Mouse (Mus musculus) midbrain, embryonic 12.5 days (tissue): ENCODE results near the gene Epb41l3. TPM values are rescaled to one million over a fixed set of nuclear protein-coding genes. Genes with fewer than 3 reads are reported as not detected.

Experiments used
- ATAC-seq: fragments of 200-750 bp; cut with Nextera tagmentation; 2 replicates; pipeline ENCODE4 v1.8.0; 2017; ENCODE audit warnings: low read depth, moderate TSS enrichment, moderate library complexity; ENCODE audit not compliant: low FRiP score
- H3K27ac ChIP-seq: fragments of 300-500 bp; sonication (generic); replicated peaks from 2 replicates; pipeline ENCODE4 v1.5.1; 2016; ENCODE audit warnings: mild to moderate bottlenecking
- H3K27me3 ChIP-seq: fragments of 300-500 bp; sonication (generic); 2 replicates; pipeline ENCODE4 v1.6.1; 2016; ENCODE audit warnings: mild to moderate bottlenecking
- H3K36me3 ChIP-seq: fragments of 300-500 bp; sonication (generic); 2 replicates; pipeline ENCODE4 v1.6.1; 2016
- H3K4me1 ChIP-seq: fragments of 300-500 bp; sonication (generic); 2 replicates; pipeline ENCODE4 v1.6.1; 2016
- H3K4me2 ChIP-seq: fragments of 300-500 bp; sonication (generic); replicated peaks from 2 replicates; pipeline ENCODE4 v1.6.1; 2016; ENCODE audit warnings: mild to moderate bottlenecking, moderate library complexity
- H3K4me3 ChIP-seq: fragments of 300-500 bp; sonication (generic); 2 replicates; pipeline ENCODE4 v1.5.1; 2016; ENCODE audit warnings: mild to moderate bottlenecking
- H3K9ac ChIP-seq: fragments of 300-500 bp; sonication (generic); replicated peaks from 2 replicates; pipeline ENCODE4 v1.6.1; 2016; ENCODE audit warnings: mild to moderate bottlenecking, moderate library complexity
- H3K9me3 ChIP-seq: fragments of 300-500 bp; sonication (generic); 2 replicates; pipeline ENCODE4 v1.6.1; 2016; ENCODE audit warnings: mild to moderate bottlenecking
- WGBS: fragments of 180-500 bp; shearing (Covaris S2); methylation state at CpG from one replicate; pipeline ENCODE4 v1.1.7; 2016; 5-methylcytosine and 5-hydroxymethylcytosine counted together
- polyA plus RNA-seq: library from polyadenylated mRNA; unstranded; fragments of >200 nt; fragmentation: Nextera tagmentation; extraction: Ambion mirVana; gene quantifications from 2 replicates; pipeline ENCODE4 v1.2.1, GENCODE M21; 2016

Gene Epb41l3
- polyA plus RNA-seq, 1 experiment from 2014 or later, result 78.0 TPM

DNA sequence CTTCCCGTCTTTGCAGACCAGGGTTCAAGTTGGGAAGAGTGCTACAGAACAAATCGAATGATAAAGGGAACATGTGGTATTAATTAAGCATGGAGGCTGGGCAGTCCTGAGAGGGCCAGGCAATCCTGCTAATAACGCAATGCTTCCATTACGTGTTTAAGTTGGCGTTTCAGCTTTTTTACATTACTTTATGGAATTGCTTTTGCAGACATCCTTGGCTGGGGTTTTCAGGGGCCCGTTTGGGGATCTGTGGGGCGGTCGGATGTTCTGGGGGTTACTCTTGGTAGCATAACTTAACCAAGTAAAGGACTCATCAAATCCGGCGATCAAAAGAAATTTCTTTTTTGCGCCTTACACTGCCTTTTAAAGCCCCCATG lies 82.3 kb downstream of the Epb41l3 start:
- 10% methylated on average over 11 of the region's 11 CpGs for WGBS
- Histone ChIP-seq H3K27ac (no peak overlapping the region), H3K9me3 (no peaks in the 10 kb centered on the region), H3K4me1 (peaks cover 9% of the 10 kb centered on the region), H3K4me3 (peak overlapping the region; percentile 87), H3K9ac (peak overlapping the region; percentile 90), H3K4me2 (peak overlapping the region; percentile 92), H3K27me3 (no peaks in the 10 kb centered on the region), H3K36me3 (no peaks in the 10 kb centered on the region)
- no peak for ATAC-seq

DNA sequence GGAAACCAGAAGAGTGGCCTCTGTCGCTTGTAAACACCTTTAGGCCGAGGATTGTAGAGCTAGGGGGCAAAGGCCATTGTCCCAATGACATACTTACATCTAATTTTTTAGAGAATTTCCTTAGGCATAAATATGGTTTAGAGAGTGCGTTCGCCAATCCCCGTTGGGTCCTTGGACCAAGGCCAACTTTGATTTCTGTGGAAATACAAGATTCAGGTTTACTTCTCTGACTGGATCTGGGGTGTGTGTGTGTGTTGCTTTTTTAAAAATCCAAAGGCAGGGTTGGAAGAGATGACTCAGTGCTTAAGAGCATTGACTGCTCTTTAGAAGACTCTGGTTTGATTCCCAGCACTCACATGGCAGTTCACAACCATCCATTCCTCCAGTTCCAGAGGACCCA lies 83.2 kb downstream of the Epb41l3 start:
- Histone ChIP-seq H3K4me3 (no peak overlapping the region), H3K27ac (no peak overlapping the region), H3K4me2 (0 out of 2 replicates have a peak overlapping the region, but pooled peaks have one; percentile 92), H3K9ac (no peak overlapping the region), H3K36me3 (no peaks in the 10 kb centered on the region), H3K27me3 (no peaks in the 10 kb centered on the region), H3K4me1 (peaks cover 9% of the 10 kb centered on the region), H3K9me3 (no peaks in the 10 kb centered on the region)
- 75% methylated on average over 5 of the region's 5 CpGs for WGBS
- ATAC-seq, result no peak

DNA sequence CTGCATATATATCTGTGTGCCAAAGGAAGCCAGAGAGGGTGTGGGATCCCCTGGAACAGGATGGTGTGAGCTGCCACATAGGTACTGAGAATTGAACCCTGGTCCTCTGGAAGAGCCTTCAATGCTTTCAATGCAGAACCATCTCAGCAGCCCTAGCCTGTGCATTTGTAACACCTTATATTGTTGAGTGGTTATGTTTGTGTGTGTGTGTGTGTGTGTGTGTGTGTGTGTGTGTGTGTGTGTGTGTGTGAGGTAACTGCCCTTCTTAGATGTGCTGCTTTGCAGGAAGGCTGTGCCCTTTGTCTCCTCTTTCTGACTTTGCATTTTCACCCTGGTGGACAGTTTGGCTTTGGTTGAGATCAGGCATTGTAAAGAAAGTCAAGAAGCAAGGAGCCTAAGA lies 87.2 kb downstream of the Epb41l3 start:
- H3K9ac ChIP-seq, result no peak overlapping the region
- H3K27me3 ChIP-seq, result no peaks in the 10 kb centered on the region
- H3K4me1 ChIP-seq, result peaks cover 5% of the 10 kb centered on the region
- no peaks in the 10 kb centered on the region for H3K9me3 ChIP-seq
- H3K4me3 ChIP-seq, result no peak overlapping the region
- H3K4me2 ChIP-seq, result no peak overlapping the region
- no peaks in the 10 kb centered on the region for H3K36me3 ChIP-seq
- no peak for ATAC-seq
- no peak overlapping the region for H3K27ac ChIP-seq

DNA sequence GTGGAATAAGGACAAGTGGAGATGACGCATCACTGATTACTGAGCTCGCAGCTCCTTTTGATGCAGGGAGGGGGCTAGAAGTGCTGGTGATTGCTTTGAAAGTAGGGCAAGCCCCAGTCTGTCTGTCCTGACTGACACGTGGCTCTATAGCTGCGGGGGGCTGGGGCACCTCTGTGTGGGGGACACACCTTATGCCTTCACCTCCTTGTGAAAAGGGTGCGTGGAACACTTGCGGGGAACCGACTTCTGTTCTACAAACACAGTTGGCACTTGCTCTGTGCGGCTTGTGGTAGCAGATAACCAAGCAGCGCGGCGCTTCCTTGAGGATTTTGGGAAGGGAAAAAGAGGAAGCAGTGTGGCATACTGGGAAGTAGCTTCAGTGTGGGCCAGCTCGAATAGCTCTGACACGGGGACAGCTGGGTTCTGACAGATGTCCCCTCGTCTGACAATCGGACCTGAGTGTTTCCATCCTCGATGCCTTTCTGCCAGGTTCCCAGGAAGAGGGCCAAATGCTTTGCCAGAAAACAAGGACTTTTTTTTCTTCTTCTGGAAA lies 101.5 kb downstream of the Epb41l3 start:
- Histone ChIP-seq H3K36me3 (no peaks in the 10 kb centered on the region), H3K27me3 (no peaks in the 10 kb centered on the region)

DNA sequence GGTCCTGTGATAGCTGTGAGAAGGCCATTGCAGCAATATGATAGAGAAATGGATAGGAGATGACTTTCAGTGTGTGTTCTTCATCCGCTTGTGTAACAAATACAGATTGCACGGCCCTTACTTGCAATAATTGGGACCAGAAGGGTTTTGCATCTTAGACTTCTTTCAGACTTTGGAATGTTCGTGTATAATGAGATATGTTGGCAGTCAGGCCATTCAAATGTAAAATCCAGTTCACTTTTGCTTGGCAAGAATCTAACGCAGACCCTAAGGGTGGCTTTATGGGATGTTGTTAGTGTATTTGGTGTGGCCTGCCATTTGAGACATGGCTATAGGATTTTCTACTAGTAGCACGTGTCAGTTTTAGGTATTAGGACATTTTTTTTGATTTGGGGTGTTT lies 102.5 kb downstream of the Epb41l3 start:
- Histone ChIP-seq H3K27ac (no peak overlapping the region), H3K4me1 (peaks cover 21% of the 10 kb centered on the region), H3K9ac (no peak overlapping the region), H3K27me3 (no peaks in the 10 kb centered on the region), H3K9me3 (no peaks in the 10 kb centered on the region), H3K4me2 (no peak overlapping the region), H3K4me3 (no peak overlapping the region), H3K36me3 (no peaks in the 10 kb centered on the region)
- no peak for ATAC-seq
- WGBS, result 80% methylated on average over 5 of the region's 5 CpGs

More for the DNA sequence above, 101.5 kb downstream of the Epb41l3 start:
- no peak overlapping the region for H3K27ac ChIP-seq
- H3K4me1 ChIP-seq, result peaks cover 16% of the 10 kb centered on the region
- no peaks in the 10 kb centered on the region for H3K9me3 ChIP-seq
- H3K9ac ChIP-seq, result no peak overlapping the region
- no peak overlapping the region for H3K4me2 ChIP-seq
- no peak for ATAC-seq
- WGBS, result 83% methylated on average over 16 of the region's 16 CpGs
- no peak overlapping the region for H3K4me3 ChIP-seq

DNA sequence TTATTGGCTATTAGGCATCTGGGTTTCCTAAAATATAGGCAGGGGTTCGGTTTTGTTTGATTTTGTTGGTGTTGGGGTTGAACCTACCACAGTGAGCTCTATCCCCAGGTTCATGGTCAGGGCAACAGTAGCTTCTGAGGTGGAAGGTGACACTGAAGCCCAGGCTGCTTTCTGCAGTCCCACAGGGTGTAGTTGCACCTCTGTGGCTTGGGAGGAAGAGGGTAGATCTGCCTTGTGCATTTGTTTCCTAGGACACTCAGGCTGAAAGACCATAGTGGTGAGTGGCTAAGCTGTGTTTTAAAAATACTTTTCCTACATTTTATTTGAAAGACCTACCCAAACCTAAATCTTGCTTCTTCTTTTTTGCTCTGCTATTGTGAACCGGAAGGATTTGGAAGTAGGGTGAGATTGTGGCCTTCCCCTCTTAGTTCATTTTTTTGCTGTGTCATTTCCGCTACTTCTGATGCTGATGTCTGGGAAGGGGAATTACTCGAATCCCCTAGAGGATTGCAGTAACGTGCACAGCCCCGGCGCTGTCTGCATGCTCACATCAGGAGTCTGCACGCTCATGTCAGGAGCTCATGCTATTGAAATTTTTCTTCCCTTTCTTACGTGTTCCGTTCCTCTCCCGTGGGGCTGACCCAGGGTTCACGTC lies 105.5 kb downstream of the Epb41l3 start:
- peak; percentile 85 for ATAC-seq

DNA sequence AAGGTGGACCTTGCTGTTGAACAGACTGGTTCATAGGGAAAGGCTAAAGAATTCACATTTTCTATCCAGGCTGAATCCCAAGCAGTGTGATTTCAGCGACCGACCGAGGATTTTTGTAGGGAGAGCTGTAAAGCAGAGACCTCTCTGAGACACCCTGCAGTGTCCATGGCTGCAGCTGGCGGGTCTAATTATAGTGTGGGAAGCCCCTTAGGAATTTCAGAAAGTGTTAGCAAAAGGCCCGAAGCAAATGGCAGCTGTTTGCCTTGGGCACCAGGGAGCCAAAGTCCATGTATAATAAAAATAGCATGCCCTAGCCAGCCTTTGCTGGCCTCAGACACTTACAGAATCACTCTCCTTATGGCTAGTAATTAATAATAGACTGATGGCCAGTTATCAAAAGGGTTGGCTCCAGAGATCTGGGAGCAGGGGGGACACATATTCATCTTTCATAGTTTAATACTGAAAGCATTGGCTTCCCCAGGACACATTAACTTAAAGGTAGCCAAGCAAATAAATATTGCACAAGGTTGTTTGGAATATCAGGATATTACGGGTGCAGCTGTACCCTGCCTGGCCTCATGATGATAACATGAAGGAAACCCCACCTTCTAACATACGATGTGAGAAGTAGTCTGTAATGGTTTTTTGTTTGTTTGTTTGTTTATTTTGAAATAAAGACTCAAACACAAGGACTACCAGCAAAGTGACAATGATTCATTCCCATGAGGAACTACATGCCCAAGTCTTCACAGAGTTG lies 106.3 kb downstream of the Epb41l3 start:
- WGBS, result 27% methylated on average over 7 of the region's 7 CpGs
- peak; percentile 81 for ATAC-seq

More for the DNA sequence above, 105.5 kb downstream of the Epb41l3 start:
- H3K9ac ChIP-seq, result no peak overlapping the region
- H3K27ac ChIP-seq, result peak overlapping the region; percentile 85
- no peaks in the 10 kb centered on the region for H3K27me3 ChIP-seq
- H3K36me3 ChIP-seq, result no peaks in the 10 kb centered on the region
- no peak overlapping the region for H3K4me3 ChIP-seq
- WGBS, result 31% methylated on average over 12 of the region's 12 CpGs
- peak overlapping the region; percentile 43 for H3K4me2 ChIP-seq
- H3K9me3 ChIP-seq, result no peaks in the 10 kb centered on the region
- H3K4me1 ChIP-seq, result peaks cover 21% of the 10 kb centered on the region

DNA sequence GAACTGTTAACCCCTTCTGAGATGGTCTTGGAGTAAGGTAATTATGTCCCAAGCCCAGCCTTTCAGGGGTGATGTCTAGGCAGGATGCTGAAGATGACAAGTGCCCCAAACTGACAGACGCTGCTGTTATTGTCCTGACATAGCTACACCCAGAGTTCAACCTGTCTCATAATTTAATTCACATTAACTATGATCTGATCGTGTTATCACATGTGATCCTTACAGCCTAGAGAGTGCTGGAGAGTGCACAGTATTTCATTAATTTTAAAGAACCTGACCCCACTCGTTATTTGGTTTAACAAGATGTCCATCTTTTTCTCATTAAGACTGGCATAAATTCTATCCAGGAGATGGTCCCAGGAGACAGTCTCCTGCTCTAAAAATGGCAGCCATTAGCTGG lies 112.3 kb downstream of the Epb41l3 start:
- 75% methylated on average over 3 of the region's 3 CpGs for WGBS
- peak; percentile 55; the same call in 1 of the 2 replicates for ATAC-seq
- H3K4me3 ChIP-seq, result no peak overlapping the region
- H3K36me3 ChIP-seq, result no peaks in the 10 kb centered on the region
- no peaks in the 10 kb centered on the region for H3K27me3 ChIP-seq
- H3K4me2 ChIP-seq, result no peak overlapping the region
- H3K4me1 ChIP-seq, result peaks cover 3% of the 10 kb centered on the region; the same call in 1 of the 2 replicates
- H3K9me3 ChIP-seq, result no peaks in the 10 kb centered on the region
- H3K9ac ChIP-seq, result no peak overlapping the region
- H3K27ac ChIP-seq, result no peak overlapping the region

More for the DNA sequence above, 106.3 kb downstream of the Epb41l3 start:
- Histone ChIP-seq H3K9me3 (no peaks in the 10 kb centered on the region), H3K4me2 (peak overlapping the region; percentile 43), H3K4me1 (peaks cover 21% of the 10 kb centered on the region), H3K9ac (no peak overlapping the region), H3K27ac (peak overlapping the region; percentile 85), H3K4me3 (no peak overlapping the region), H3K27me3 (no peaks in the 10 kb centered on the region), H3K36me3 (no peaks in the 10 kb centered on the region)

DNA sequence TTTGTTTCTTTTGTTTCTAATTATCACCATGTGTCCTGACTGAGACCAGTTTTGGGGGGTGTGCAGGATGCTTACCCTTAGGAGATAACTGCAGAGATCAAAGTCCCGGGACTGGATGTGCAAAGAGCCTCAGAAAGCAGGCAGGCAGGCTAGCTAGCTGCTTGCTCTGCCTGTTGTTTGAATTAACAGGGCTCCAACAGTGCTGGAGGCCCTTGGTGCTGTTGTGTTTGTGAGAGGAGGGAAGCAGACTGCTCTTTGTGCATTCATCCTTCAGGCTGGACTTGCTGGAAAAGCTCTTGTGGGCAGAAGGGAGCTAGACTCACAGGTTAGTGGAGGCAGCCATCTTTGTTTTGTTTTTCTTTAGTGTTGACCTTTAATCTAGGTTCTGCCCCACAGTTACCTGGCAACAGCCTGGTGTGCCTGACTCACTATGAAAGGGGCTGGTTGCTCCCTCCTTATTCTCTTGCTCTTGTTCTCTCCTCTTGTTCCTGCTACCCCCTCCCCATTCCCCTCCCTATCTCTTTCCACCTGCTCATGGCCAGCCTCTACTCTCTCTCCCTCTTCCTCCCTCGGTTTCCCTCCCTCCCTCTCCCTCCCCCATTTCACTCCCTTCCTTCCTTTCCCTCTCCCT lies 117.5 kb downstream of the Epb41l3 start:
- peaks cover 23% of the 10 kb centered on the region for H3K4me1 ChIP-seq
- H3K9ac ChIP-seq, result no peak overlapping the region
- H3K4me2 ChIP-seq, result no peak overlapping the region
- no peaks in the 10 kb centered on the region for H3K9me3 ChIP-seq
- H3K27me3 ChIP-seq, result no peaks in the 10 kb centered on the region
- peak overlapping the region; percentile 70 for H3K27ac ChIP-seq
- no peaks in the 10 kb centered on the region for H3K36me3 ChIP-seq
- WGBS, result 10% methylated on average over 2 of the region's 2 CpGs
- ATAC-seq, result peak; percentile 19; the same call in 1 of the 2 replicates
- H3K4me3 ChIP-seq, result no peak overlapping the region

DNA sequence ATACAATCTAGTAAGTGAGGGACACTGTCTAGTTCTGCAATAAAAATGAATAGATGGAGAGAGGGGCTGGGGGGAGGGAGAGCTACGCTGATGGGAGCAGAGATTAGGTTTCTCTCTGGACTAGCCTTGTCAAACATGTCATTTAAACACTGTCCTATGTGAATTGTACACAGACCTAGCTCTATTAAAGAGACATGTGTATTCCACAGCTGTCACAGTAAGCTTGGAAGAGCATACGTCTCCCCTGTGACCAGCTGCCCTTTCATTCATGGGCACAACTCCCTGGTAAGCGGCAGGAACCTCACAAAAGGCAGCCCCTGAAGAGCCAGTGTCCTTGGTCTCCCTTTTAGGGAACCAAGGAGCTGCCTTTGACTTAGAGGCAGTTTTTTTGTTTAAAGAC lies 119.1 kb downstream of the Epb41l3 start:
- ATAC-seq, result 0 out of 2 replicates have a peak, but pooled peaks have one; percentile 41
- H3K27ac ChIP-seq, result peak overlapping the region; percentile 52; the same call in 1 of the 2 replicates
- H3K4me2 ChIP-seq, result no peak overlapping the region

DNA sequence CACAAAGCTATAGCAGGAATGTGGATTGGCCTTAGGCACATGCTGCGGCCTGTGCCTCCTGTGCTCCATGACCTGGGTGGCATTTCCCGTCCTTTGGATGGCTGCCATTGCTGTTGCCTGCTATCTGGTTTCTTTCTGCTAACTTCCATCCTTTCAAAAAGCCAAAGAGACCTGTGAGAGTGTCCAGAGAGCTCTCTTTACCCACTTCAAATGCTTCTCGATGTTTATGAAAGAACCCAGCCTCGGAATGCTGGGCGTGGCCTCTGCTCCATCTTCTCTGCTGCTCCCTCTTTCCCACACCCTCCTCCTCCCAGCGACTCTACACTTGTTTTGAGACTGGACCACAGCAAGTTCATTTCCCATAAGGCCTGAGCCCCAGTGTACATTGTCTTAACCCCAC lies 120.3 kb downstream of the Epb41l3 start:
- Histone ChIP-seq H3K4me1 (peaks cover 23% of the 10 kb centered on the region), H3K27ac (no peak overlapping the region), H3K4me3 (no peak overlapping the region), H3K9me3 (no peaks in the 10 kb centered on the region), H3K27me3 (no peaks in the 10 kb centered on the region), H3K9ac (no peak overlapping the region), H3K36me3 (no peaks in the 10 kb centered on the region), H3K4me2 (no peak overlapping the region)
- no peak for ATAC-seq
- WGBS, result 85% methylated on average over 6 of the region's 6 CpGs

More for the DNA sequence above, 119.1 kb downstream of the Epb41l3 start:
- Histone ChIP-seq H3K4me1 (peaks cover 23% of the 10 kb centered on the region), H3K4me3 (no peak overlapping the region), H3K27me3 (no peaks in the 10 kb centered on the region), H3K9me3 (no peaks in the 10 kb centered on the region), H3K36me3 (no peaks in the 10 kb centered on the region), H3K9ac (no peak overlapping the region)
- WGBS, result 13% methylated on average over 3 of the region's 3 CpGs

DNA sequence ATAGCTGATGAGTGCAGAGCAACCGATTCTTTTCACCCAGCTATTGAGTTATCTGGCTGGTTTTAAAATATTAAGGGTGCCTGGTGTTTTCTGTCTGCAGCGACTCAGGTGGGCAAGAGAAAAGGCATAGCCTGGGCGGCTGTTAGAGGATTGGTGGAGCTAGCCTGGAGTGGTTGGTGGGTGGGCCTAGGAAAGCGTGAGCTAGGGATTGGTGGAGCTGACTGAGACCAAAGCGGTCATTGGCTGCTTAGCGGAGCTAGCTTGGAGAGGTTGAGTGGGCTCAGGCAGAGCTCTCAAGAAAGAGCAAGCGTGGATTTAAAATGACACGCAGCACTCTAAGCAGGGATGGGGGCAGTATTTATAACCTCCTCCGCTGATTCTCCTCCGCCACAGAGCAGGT lies 121.2 kb downstream of the Epb41l3 start:
- Histone ChIP-seq H3K9me3 (no peaks in the 10 kb centered on the region), H3K36me3 (no peaks in the 10 kb centered on the region), H3K9ac (no peak overlapping the region), H3K4me1 (peaks cover 23% of the 10 kb centered on the region), H3K27ac (no peak overlapping the region), H3K4me2 (no peak overlapping the region), H3K4me3 (no peak overlapping the region), H3K27me3 (no peaks in the 10 kb centered on the region)
- no peak; the same call in 1 of the 2 replicates for ATAC-seq
- 78% methylated on average over 10 of the region's 10 CpGs for WGBS
